Mouse (Mus musculus) A20 (cell line): ENCODE measurements around the gene Sema6d.

Experiments used
- DNase-seq: peaks from one replicate; pipeline ENCODE4 v3.0.0-alpha.2; 2011; ENCODE audit warnings: low read depth, low spot score

Sema6d gene

DNA sequence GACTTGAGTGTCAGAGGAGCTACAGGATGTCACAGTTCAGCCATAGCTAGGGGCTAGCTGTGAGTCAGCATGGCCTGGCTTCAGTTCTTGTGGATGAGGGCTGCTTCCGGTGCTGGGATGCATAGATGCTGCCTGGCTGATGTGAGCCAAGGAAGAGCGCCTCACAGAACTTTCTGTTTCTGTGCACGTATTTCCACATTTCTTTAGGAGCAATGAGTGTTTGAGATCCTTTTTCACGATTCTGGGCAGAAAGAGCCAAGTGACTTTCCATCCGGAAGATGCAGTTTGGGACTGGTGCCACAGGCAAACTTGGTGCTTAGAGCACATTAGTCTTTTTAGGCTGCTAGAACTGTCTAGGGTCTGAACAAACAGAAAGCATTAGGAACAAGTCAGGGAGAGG is 561.4 kb downstream of the Sema6d start:
- DNase-seq: no peak

DNA sequence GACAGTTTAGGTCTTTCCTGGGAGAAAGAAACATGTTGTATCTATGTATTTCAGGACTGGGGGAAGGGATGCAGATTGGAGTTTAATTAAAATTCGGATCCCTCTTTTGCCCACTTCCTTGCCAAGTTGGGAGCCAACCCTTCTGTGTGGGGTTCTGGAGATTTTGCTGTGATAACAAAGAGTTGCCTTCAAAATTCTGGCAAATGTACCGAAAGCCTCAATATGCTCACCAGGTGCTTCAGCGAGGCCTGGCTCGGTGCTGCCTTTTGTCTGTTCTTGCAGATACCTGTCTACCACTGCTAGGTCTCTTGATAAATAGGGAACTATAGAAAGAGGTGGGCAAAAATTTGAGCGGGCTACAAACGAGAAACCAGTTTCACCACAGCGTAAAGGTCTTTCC is 563.4 kb downstream of the Sema6d start:
- no peak for DNase-seq

DNA sequence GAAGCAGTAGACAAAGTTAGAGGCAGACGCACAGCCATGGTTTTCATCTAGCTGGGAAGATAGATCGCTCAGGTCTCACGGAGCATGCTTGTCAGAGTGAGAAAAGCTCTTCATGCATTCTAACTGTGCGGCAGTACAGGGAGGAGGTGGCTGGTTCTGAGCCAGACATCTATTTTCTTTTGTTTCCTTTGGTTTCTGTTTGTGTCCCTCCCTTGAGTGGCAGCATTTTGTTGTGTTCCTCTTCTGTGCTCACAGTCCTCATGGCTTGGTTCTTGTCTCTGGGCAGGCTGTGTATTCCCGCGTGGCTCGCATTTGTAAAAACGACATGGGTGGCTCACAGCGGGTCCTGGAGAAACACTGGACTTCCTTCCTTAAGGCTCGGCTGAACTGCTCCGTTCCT is 567.6 kb downstream of the Sema6d start:
- no peak for DNase-seq

- DNase-seq: no peak
Measured at GRCm38 (mm10) chr2:124658374-124658773, 568.6 kb downstream of the Sema6d start.

- DNase-seq: no peak
Measured at GRCm38 (mm10) chr2:124659601-124660000, 569.8 kb downstream of the Sema6d start.

DNA sequence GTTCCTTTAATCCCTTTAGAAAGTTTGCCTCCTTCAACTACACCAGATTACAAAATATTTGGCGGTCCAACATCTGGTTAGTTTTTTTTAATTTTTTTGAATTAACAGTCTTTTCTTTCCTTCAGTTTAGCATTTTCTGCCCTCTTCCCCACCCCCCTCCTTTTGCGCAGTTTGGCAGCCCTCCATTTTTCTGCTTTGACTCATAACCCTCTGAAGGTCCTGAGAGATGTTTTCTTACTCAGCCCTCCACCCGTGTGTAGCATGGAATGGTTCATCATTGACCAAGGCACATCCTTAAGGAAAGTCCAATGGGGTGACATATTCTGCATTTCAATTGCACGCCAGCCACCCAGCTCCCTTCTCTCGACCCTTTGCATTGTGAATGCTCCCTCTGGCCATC is 570.9 kb downstream of the Sema6d start:
- no peak for DNase-seq

GRCm38 (mm10) chr2:124661316-124661715 is 571.5 kb downstream of the Sema6d start:
- DNase-seq: no peak

GRCm38 (mm10) chr2:124662257-124662656 is 572.5 kb downstream of the Sema6d start:
- DNase-seq: no peak

DNA sequence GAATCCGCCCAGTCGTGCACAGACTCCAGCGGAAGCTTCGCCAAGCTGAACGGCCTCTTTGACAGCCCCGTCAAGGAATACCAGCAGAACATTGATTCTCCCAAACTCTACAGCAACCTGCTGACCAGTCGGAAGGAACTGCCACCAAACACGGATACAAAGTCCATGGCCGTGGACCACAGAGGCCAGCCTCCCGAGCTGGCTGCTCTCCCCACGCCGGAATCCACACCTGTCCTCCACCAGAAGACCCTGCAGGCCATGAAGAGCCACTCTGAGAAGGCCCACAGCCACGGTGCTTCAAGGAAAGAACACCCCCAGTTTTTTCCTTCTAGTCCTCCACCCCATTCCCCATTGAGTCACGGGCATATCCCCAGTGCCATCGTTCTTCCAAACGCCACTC is 574.4 kb downstream of the Sema6d start:
- no peak for DNase-seq

- DNase-seq: no peak
Measured at GRCm38 (mm10) chr2:124668431-124668830, 578.7 kb downstream of the Sema6d start.

DNA sequence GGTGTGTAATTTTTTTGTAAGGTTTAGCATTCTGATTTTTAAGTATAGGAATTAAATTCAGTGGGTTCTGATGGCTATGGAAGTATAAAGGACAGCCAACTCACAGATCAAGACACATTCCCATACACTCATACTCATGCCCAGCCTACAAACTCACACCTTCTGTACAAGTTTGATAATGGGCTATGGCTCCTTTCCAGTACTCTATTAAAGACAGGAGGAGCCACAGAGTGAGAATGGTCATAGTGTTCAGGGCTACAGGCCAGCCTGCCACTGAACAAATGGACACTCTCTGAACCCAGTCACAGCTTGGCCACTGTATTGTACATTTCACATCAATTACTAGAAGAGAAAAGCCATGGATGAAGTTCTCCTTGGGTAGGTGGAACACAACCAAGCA is 583.3 kb downstream of the Sema6d start:
- no peak for DNase-seq

- no peak for DNase-seq
Measured at GRCm38 (mm10) chr2:124684481-124684901, 594.7 kb downstream of the Sema6d start.

- DNase-seq: no peak
Measured at GRCm38 (mm10) chr2:124690372-124690771, 600.6 kb downstream of the Sema6d start.

- no peak for DNase-seq
Measured at GRCm38 (mm10) chr2:124702621-124703020, 612.9 kb downstream of the Sema6d start.

DNA sequence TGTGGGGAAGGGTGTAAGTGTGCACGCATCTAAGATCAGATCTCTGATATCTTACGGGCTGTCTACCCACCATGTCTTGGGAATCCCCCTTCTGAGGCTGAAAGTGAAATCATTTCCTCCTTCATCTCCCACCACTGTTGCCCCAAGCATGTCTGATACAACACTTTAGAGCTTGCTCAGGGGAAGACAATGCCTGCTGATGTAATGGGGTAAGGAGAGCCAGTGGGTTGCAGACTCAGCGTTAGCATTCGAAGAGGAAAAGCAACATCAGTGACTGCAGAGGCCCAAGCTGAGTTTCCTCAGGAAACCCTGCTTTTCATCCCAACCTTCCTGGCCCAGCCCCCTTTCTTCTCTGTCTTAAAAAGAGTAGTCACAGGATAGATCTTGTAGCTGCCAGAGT is 615.2 kb downstream of the Sema6d start:
- DNase-seq: no peak

- no peak for DNase-seq
Measured at GRCm38 (mm10) chr2:124705806-124706205, 616.0 kb downstream of the Sema6d start.

- no peak for DNase-seq
Measured at GRCm38 (mm10) chr2:124706896-124707295, 617.1 kb downstream of the Sema6d start.
